Mouse (Mus musculus) neural tube, embryonic 13.5 days (tissue): Measurements from ENCODE around the gene Gm17087. TPM values are rescaled to one million over a fixed set of nuclear protein-coding genes. Genes with fewer than 3 reads are reported as not detected.

Experiments
- polyA plus RNA-seq: library from polyadenylated mRNA; unstranded; fragments of >200 nt; fragmentation: Nextera tagmentation; extraction: Ambion mirVana; gene quantifications from 2 replicates; pipeline ENCODE4 v1.2.1, GENCODE M21; 2015

The Gm17087 gene
- polyA plus RNA-seq, 1 experiment from 2014 or later: not detected

Other genes starting within 250 kb of the Gm17087 start
- gene Prr18, start 229.5 kb downstream of the Gm17087 start, polyA plus RNA-seq: 9.8 TPM in 2 replicates
- 0.47 and 0.62 TPM in 2 replicates for gene T2, start 211.0 kb downstream of the Gm17087 start, polyA plus RNA-seq
- gene T, start 132.5 kb downstream of the Gm17087 start, polyA plus RNA-seq: 0.47 and 1.4 TPM in 2 replicates
- gene Pde10a, start 41.6 kb downstream of the Gm17087 start, polyA plus RNA-seq: 10.7 and 13.3 TPM in 2 replicates